Mouse (Mus musculus) hindlimb bud, embryonic 11.5 days (tissue): ENCODE data around the gene Sinhcaf.
A peak's percentile ranks its signal among the peaks of the same experiment; 100 is the strongest.
"Not testable (repeated sequence)": the region's sequence is repeated elsewhere in the genome, so short reads cannot be mapped to it uniquely, and the experiment has no call there.

Experiments used
- DNase-seq: peaks from one replicate; pipeline ENCODE4 v3.0.0-alpha.2; 2012; ENCODE audit warnings: low read depth, low spot score; ENCODE audit errors: extremely low spot score

The Sinhcaf gene

GRCm38 (mm10) chr6:148945509-148946408 is 508 bp downstream of the Sinhcaf start:
- no peak for DNase-seq

GRCm38 (mm10) chr6:148944767-148945508 is 1.3 kb downstream of the Sinhcaf start:
- no peak for DNase-seq

GRCm38 (mm10) chr6:148944344-148944766 is 1.9 kb downstream of the Sinhcaf start:
- DNase-seq = no peak

- no peak for DNase-seq
These were observed 2.6 kb downstream of the Sinhcaf start for GRCm38 (mm10) chr6:148943695-148944094.

- DNase-seq = no peak
These were observed 3.9 kb downstream of the Sinhcaf start for GRCm38 (mm10) chr6:148942406-148942805.

- DNase-seq = no peak
These were observed 4.4 kb downstream of the Sinhcaf start for GRCm38 (mm10) chr6:148941880-148942279.

- not testable (repeated sequence) for DNase-seq
These were observed 5.9 kb downstream of the Sinhcaf start for GRCm38 (mm10) chr6:148940383-148940782.

GRCm38 (mm10) chr6:148937693-148938092 is 8.6 kb downstream of the Sinhcaf start:
- DNase-seq = no peak

GRCm38 (mm10) chr6:148934961-148935590 is 11.2 kb downstream of the Sinhcaf start:
- no peak for DNase-seq

GRCm38 (mm10) chr6:148931281-148931680 is 15.0 kb downstream of the Sinhcaf start:
- no peak for DNase-seq

- DNase-seq = no peak
These were observed 27.3 kb downstream of the Sinhcaf start for GRCm38 (mm10) chr6:148918841-148919398.

GRCm38 (mm10) chr6:148917672-148918071 is 28.6 kb downstream of the Sinhcaf start:
- DNase-seq = no peak

- DNase-seq = no peak
These were observed 29.4 kb downstream of the Sinhcaf start for GRCm38 (mm10) chr6:148916817-148917216.

- peak; percentile 58 for DNase-seq
These were observed 32.3 kb downstream of the Sinhcaf start for GRCm38 (mm10) chr6:148913938-148914337.

GRCm38 (mm10) chr6:148911906-148912305 is 34.4 kb downstream of the Sinhcaf start:
- not testable (repeated sequence) for DNase-seq

- DNase-seq = no peak
These were observed 39.3 kb downstream of the Sinhcaf start for GRCm38 (mm10) chr6:148906958-148907357.

GRCm38 (mm10) chr6:148902728-148903127 is 43.5 kb downstream of the Sinhcaf start:
- no peak for DNase-seq

GRCm38 (mm10) chr6:148896507-148896851 is 49.8 kb downstream of the Sinhcaf start:
- DNase-seq = no peak

GRCm38 (mm10) chr6:148895773-148896506 is 50.3 kb downstream of the Sinhcaf start, which contains the start of gene Caprin2:
TSS of gene Caprin2 (minus strand) at chr6:148896237.
- peak; percentile 85 for DNase-seq
